Mouse (Mus musculus): Measurements from ENCODE around the gene Ctsll3.

Gene Ctsll3

GRCm38 (mm10) chr13:60802749-60803148, at the start of gene Ctsll3:
Gene Ctsll3, minus strand, starts transcription at chr13:60802849.
- DNase-seq, result no peak

GRCm38 (mm10) chr13:60848241-60849120, 45.8 kb upstream of the Ctsll3 start:
- peak; percentile 4 for DNase-seq

GRCm38 (mm10) chr13:60843153-60843552, 40.5 kb upstream of the Ctsll3 start:
- DNase-seq, result no peak

- DNase-seq, result no peak
Measured at GRCm38 (mm10) chr13:60842703-60843102, 40.1 kb upstream of the Ctsll3 start.

- no peak for DNase-seq
Measured at GRCm38 (mm10) chr13:60839353-60839902, 36.8 kb upstream of the Ctsll3 start.

GRCm38 (mm10) chr13:60826052-60826451, 23.4 kb upstream of the Ctsll3 start:
- DNase-seq, result peak; percentile 30

- no peak for DNase-seq
Measured at GRCm38 (mm10) chr13:60820486-60821175, 18.0 kb upstream of the Ctsll3 start.

- DNase-seq, result peak; percentile 40
Measured at GRCm38 (mm10) chr13:60819469-60819868, 16.8 kb upstream of the Ctsll3 start.

- no peak for DNase-seq
Measured at GRCm38 (mm10) chr13:60813722-60814121, 11.1 kb upstream of the Ctsll3 start.

GRCm38 (mm10) chr13:60812768-60813167, 10.1 kb upstream of the Ctsll3 start:
- no peak for DNase-seq

- no peak for DNase-seq
Measured at GRCm38 (mm10) chr13:60809690-60810089, 7.0 kb upstream of the Ctsll3 start.

GRCm38 (mm10) chr13:60789466-60789865, 13.2 kb downstream of the Ctsll3 start:
- no peak for DNase-seq

- DNase-seq, result no peak
Measured at GRCm38 (mm10) chr13:60786264-60786663, 16.4 kb downstream of the Ctsll3 start, which contains the start of gene BC051665. Gene BC051665, minus strand, starts transcription at chr13:60786364.

- no peak for DNase-seq
Measured at GRCm38 (mm10) chr13:60783301-60783700, 19.3 kb downstream of the Ctsll3 start.

GRCm38 (mm10) chr13:60780534-60780933, 22.1 kb downstream of the Ctsll3 start:
- no peak for DNase-seq

- DNase-seq, result no peak
Measured at GRCm38 (mm10) chr13:60761161-60761560, 41.5 kb downstream of the Ctsll3 start.

GRCm38 (mm10) chr13:60760392-60760791, 42.3 kb downstream of the Ctsll3 start:
- no peak for DNase-seq

GRCm38 (mm10) chr13:60759136-60759535, 43.5 kb downstream of the Ctsll3 start:
- peak; percentile 65 for DNase-seq

GRCm38 (mm10) chr13:60757292-60757691, 45.4 kb downstream of the Ctsll3 start:
- no peak for DNase-seq

- no peak for DNase-seq
Measured at GRCm38 (mm10) chr13:60755251-60755650, 47.4 kb downstream of the Ctsll3 start.

- no peak for DNase-seq
Measured at GRCm38 (mm10) chr13:60753216-60753615, 49.4 kb downstream of the Ctsll3 start.

GRCm38 (mm10) chr13:60750930-60751329, 51.7 kb downstream of the Ctsll3 start:
- DNase-seq, result no peak

GRCm38 (mm10) chr13:60748556-60748955, 54.1 kb downstream of the Ctsll3 start:
- DNase-seq, result no peak

Measured in kidney, postnatal 14 days (tissue).